Mouse (Mus musculus): Measurements from ENCODE around the gene Olfr453. TPM values are rescaled to one million over a fixed set of nuclear protein-coding genes. Genes with fewer than 3 reads are reported as not detected.

The Olfr453 gene
- polyA plus RNA-seq (2017; shearing (Covaris generic)): not detected

GRCm38 (mm10) chr6:42739071-42739470 is at the start of gene Olfr453:
TSS of gene Olfr453 (plus strand) at chr6:42739371.

GRCm38 (mm10) chr6:42709291-42710211 is 29.6 kb upstream of the Olfr453 start, which contains the start of gene Tcaf1:
TSS of gene Tcaf1 (minus strand) at chr6:42710088.

GRCm38 (mm10) chr6:42756104-42756503 is 16.9 kb downstream of the Olfr453 start, which contains the start of gene Olfr38:
TSS of gene Olfr38 (plus strand) at chr6:42756404.

GRCm38 (mm10) chr6:42784793-42785192 is 45.6 kb downstream of the Olfr453 start, which contains the start of gene Olfr452:
TSS of gene Olfr452 (plus strand) at chr6:42785093.

Other genes starting within 250 kb of the Olfr453 start
- gene Olfr455, start 191.8 kb upstream of the Olfr453 start, polyA plus RNA-seq (2017; shearing (Covaris generic)): not detected
- not detected for gene Tcaf3, start 141.7 kb upstream of the Olfr453 start, polyA plus RNA-seq (2017; shearing (Covaris generic))
- gene Tcaf2, start 94.1 kb upstream of the Olfr453 start, polyA plus RNA-seq (2017; shearing (Covaris generic)): 0.05 TPM
- 0.19 TPM for gene Tcaf1, start 29.3 kb upstream of the Olfr453 start, polyA plus RNA-seq (2017; shearing (Covaris generic))
- gene Olfr38, start 17.0 kb downstream of the Olfr453 start, polyA plus RNA-seq (2017; shearing (Covaris generic)): 0.06 TPM
- not detected for gene Olfr452, start 45.7 kb downstream of the Olfr453 start, polyA plus RNA-seq (2017; shearing (Covaris generic))
- not detected for gene Olfr450, start 72.6 kb downstream of the Olfr453 start, polyA plus RNA-seq (2017; shearing (Covaris generic))
- gene Olfr449, start 95.0 kb downstream of the Olfr453 start, polyA plus RNA-seq (2017; shearing (Covaris generic)): not detected
- gene Olfr448, start 151.1 kb downstream of the Olfr453 start, polyA plus RNA-seq (2017; shearing (Covaris generic)): not detected
- gene Olfr447, start 169.5 kb downstream of the Olfr453 start, polyA plus RNA-seq (2017; shearing (Covaris generic)): not detected
- not detected for gene Olfr446, start 182.0 kb downstream of the Olfr453 start, polyA plus RNA-seq (2017; shearing (Covaris generic))
- gene Olfr444, start 209.7 kb downstream of the Olfr453 start, polyA plus RNA-seq (2017; shearing (Covaris generic)): not detected

All from CD4-positive, CD25-positive, alpha-beta regulatory T cell (primary cell).